Mouse (Mus musculus): ENCODE data around the gene Aldh16a1. TPM values are rescaled to one million over a fixed set of nuclear protein-coding genes. Genes with fewer than 3 reads are reported as not detected.

Gene Aldh16a1
- polyA plus RNA-seq, 1 experiment: 34.6 TPM

GRCm38 (mm10) chr7:45106441-45106840 lies 47.9 kb downstream of the Aldh16a1 start:
- no peak for TF ChIP-seq CTCF (IDR thresholded peaks at IDR 0.05; ENCODE audit: control insufficient read depth, insufficient read depth, insufficient read length)
- no peak for TF ChIP-seq CEBPB (IDR thresholded peaks at IDR 0.05; ENCODE audit: low read depth)
- TF ChIP-seq MYOG (IDR thresholded peaks at IDR 0.05; ENCODE audit: control insufficient read depth, extremely low read depth, insufficient read length): no peak
- no peak for TF ChIP-seq MYOD1 (IDR thresholded peaks at IDR 0.05; ENCODE audit: control insufficient read depth, insufficient read length, low read depth)
- TF ChIP-seq FOSL1 (IDR thresholded peaks at IDR 0.05; ENCODE audit: insufficient read depth, low read length, poor library complexity, severe bottlenecking): no peak
- H3K27me3 ChIP-seq (ENCODE audit: control insufficient read depth, insufficient read depth, insufficient read length): no peaks in the 10 kb centered on the region
- H3K79me3 ChIP-seq (ENCODE audit: low read depth): no peaks in the 10 kb centered on the region
- H3ac ChIP-seq (ENCODE audit: control insufficient read depth, insufficient read length, low read depth): no peak overlapping the region
- H3K4me3 ChIP-seq (ENCODE audit: insufficient read depth, poor library complexity, severe bottlenecking): no peak overlapping the region
- no peaks in the 10 kb centered on the region for H3K36me3 ChIP-seq (ENCODE audit: control insufficient read depth, insufficient read depth)
- H3K79me2 ChIP-seq (ENCODE audit: control insufficient read depth, insufficient read depth): no peaks in the 10 kb centered on the region

- Histone ChIP-seq H3K79me3 (ENCODE audit: low read depth) (no peaks in the 10 kb centered on the region), H3K36me3 (ENCODE audit: control insufficient read depth, insufficient read depth) (no peaks in the 10 kb centered on the region), H3ac (ENCODE audit: control insufficient read depth, insufficient read length, low read depth) (no peak overlapping the region), H3K4me3 (ENCODE audit: insufficient read depth, poor library complexity, severe bottlenecking) (no peak overlapping the region), H3K27me3 (ENCODE audit: control insufficient read depth, insufficient read depth, insufficient read length) (no peaks in the 10 kb centered on the region), H3K79me2 (ENCODE audit: control insufficient read depth, insufficient read depth) (no peaks in the 10 kb centered on the region)
- TF ChIP-seq USF1 (IDR thresholded peaks at IDR 0.05; ENCODE audit: low read depth) (no peak), CEBPB (IDR thresholded peaks at IDR 0.05; ENCODE audit: low read depth) (no peak), MAX (IDR thresholded peaks at IDR 0.05) (no peak), MYOG (IDR thresholded peaks at IDR 0.05; ENCODE audit: control insufficient read depth, extremely low read depth, insufficient read length) (no peak), MYOD1 (IDR thresholded peaks at IDR 0.05; ENCODE audit: control insufficient read depth, insufficient read length, low read depth) (no peak), FOSL1 (IDR thresholded peaks at IDR 0.05; ENCODE audit: insufficient read depth, low read length, poor library complexity, severe bottlenecking) (no peak), CTCF (IDR thresholded peaks at IDR 0.05; ENCODE audit: control insufficient read depth, insufficient read depth, insufficient read length) (no peak)
These were observed 48.9 kb downstream of the Aldh16a1 start for GRCm38 (mm10) chr7:45105491-45105890.

GRCm38 (mm10) chr7:45104941-45105340 lies 49.4 kb downstream of the Aldh16a1 start:
- H3K4me3 ChIP-seq (ENCODE audit: insufficient read depth, poor library complexity, severe bottlenecking): no peak overlapping the region
- TF ChIP-seq CTCF (IDR thresholded peaks at IDR 0.05; ENCODE audit: control insufficient read depth, insufficient read depth, insufficient read length) (no peak), MYOD1 (IDR thresholded peaks at IDR 0.05; ENCODE audit: control insufficient read depth, insufficient read length, low read depth) (no peak), FOSL1 (IDR thresholded peaks at IDR 0.05; ENCODE audit: insufficient read depth, low read length, poor library complexity, severe bottlenecking) (no peak), CEBPB (IDR thresholded peaks at IDR 0.05; ENCODE audit: low read depth) (no peak), MAX (IDR thresholded peaks at IDR 0.05) (no peak), USF1 (IDR thresholded peaks at IDR 0.05; ENCODE audit: low read depth) (no peak), MYOG (IDR thresholded peaks at IDR 0.05; ENCODE audit: control insufficient read depth, extremely low read depth, insufficient read length) (no peak)
- H3K79me2 ChIP-seq (ENCODE audit: control insufficient read depth, insufficient read depth): no peaks in the 10 kb centered on the region
- no peaks in the 10 kb centered on the region for H3K36me3 ChIP-seq (ENCODE audit: control insufficient read depth, insufficient read depth)
- H3K27me3 ChIP-seq (ENCODE audit: control insufficient read depth, insufficient read depth, insufficient read length): no peaks in the 10 kb centered on the region
- no peak overlapping the region for H3ac ChIP-seq (ENCODE audit: control insufficient read depth, insufficient read length, low read depth)
- no peaks in the 10 kb centered on the region for H3K79me3 ChIP-seq (ENCODE audit: low read depth)

GRCm38 (mm10) chr7:45103652-45104180 lies 50.7 kb downstream of the Aldh16a1 start, which contains the start of gene Fcgrt:
Fcgrt (minus strand) TSS chr7:45103851.
- H3K36me3 ChIP-seq (ENCODE audit: control insufficient read depth, insufficient read depth): no peaks in the 10 kb centered on the region
- H3K4me3 ChIP-seq (ENCODE audit: insufficient read depth, poor library complexity, severe bottlenecking): no peak within 1 kb of the TSS
- no peak within 1 kb of the TSS for H3ac ChIP-seq (ENCODE audit: control insufficient read depth, insufficient read length, low read depth)
- H3K79me2 ChIP-seq (ENCODE audit: control insufficient read depth, insufficient read depth): no peaks in the 10 kb centered on the region
- H3K79me3 ChIP-seq (ENCODE audit: low read depth): no peaks in the 10 kb centered on the region
- no peaks in the 10 kb centered on the region for H3K27me3 ChIP-seq (ENCODE audit: control insufficient read depth, insufficient read depth, insufficient read length)
- TF ChIP-seq CTCF (IDR thresholded peaks at IDR 0.05; ENCODE audit: control insufficient read depth, insufficient read depth, insufficient read length) (no peak), MYOD1 (IDR thresholded peaks at IDR 0.05; ENCODE audit: control insufficient read depth, insufficient read length, low read depth) (no peak), FOSL1 (IDR thresholded peaks at IDR 0.05; ENCODE audit: insufficient read depth, low read length, poor library complexity, severe bottlenecking) (no peak), USF1 (IDR thresholded peaks at IDR 0.05; ENCODE audit: low read depth) (no peak), MAX (IDR thresholded peaks at IDR 0.05) (no peak), MYOG (IDR thresholded peaks at IDR 0.05; ENCODE audit: control insufficient read depth, extremely low read depth, insufficient read length) (no peak), CEBPB (IDR thresholded peaks at IDR 0.05; ENCODE audit: low read depth) (no peak)

GRCm38 (mm10) chr7:45102940-45103585 lies 51.3 kb downstream of the Aldh16a1 start:
- no peaks in the 10 kb centered on the region for H3K79me3 ChIP-seq (ENCODE audit: low read depth)
- no peaks in the 10 kb centered on the region for H3K27me3 ChIP-seq (ENCODE audit: control insufficient read depth, insufficient read depth, insufficient read length)
- no peaks in the 10 kb centered on the region for H3K79me2 ChIP-seq (ENCODE audit: control insufficient read depth, insufficient read depth)
- H3K36me3 ChIP-seq (ENCODE audit: control insufficient read depth, insufficient read depth): no peaks in the 10 kb centered on the region
- TF ChIP-seq MAX (IDR thresholded peaks at IDR 0.05) (no peak), CEBPB (IDR thresholded peaks at IDR 0.05; ENCODE audit: low read depth) (no peak), MYOG (IDR thresholded peaks at IDR 0.05; ENCODE audit: control insufficient read depth, extremely low read depth, insufficient read length) (no peak), MYOD1 (IDR thresholded peaks at IDR 0.05; ENCODE audit: control insufficient read depth, insufficient read length, low read depth) (no peak), CTCF (IDR thresholded peaks at IDR 0.05; ENCODE audit: control insufficient read depth, insufficient read depth, insufficient read length) (no peak), USF1 (IDR thresholded peaks at IDR 0.05; ENCODE audit: low read depth) (peak; percentile 84), FOSL1 (IDR thresholded peaks at IDR 0.05; ENCODE audit: insufficient read depth, low read length, poor library complexity, severe bottlenecking) (no peak)
- no peak overlapping the region for H3ac ChIP-seq (ENCODE audit: control insufficient read depth, insufficient read length, low read depth)
- H3K4me3 ChIP-seq (ENCODE audit: insufficient read depth, poor library complexity, severe bottlenecking): no peak overlapping the region

Measured in C2C12 (cell line).